Mouse (Mus musculus) bone marrow, adult 2 months (tissue): Measurements from ENCODE around the gene Sppl3. TPM values are rescaled to one million over a fixed set of nuclear protein-coding genes. Genes with fewer than 3 reads are reported as not detected.

ENCODE experiments used
- H3K27ac ChIP-seq: fragments of 200-500 bp; 2 replicates; pipeline ENCODE4 v1.5.1; 2012; ENCODE audit warnings: low read depth, mild to moderate bottlenecking, control low read depth, inconsistent platforms, low read length; ENCODE audit not compliant: control insufficient read depth, poor library complexity, insufficient read depth
- H3K4me1 ChIP-seq: fragments of 200-500 bp; 2 replicates; pipeline ENCODE4 v1.6.1; 2011; ENCODE audit warnings: low read length; ENCODE audit not compliant: control insufficient read depth, insufficient read depth
- H3K4me3 ChIP-seq: fragments of 200-500 bp; replicated peaks from 2 replicates; pipeline ENCODE3; 2011; ENCODE audit warnings: mild to moderate bottlenecking, low read depth, low read length, control low read depth; ENCODE audit not compliant: control insufficient read depth
- CTCF ChIP-seq: fragments of 200-500 bp; IDR thresholded peaks from 2 replicates; pipeline ENCODE4 v1.5.1; 2011; ENCODE audit warnings: low read length, control low read depth; ENCODE audit not compliant: control insufficient read depth, insufficient read depth
- POLR2A ChIP-seq: fragments of 200-500 bp; IDR thresholded peaks from 2 replicates; pipeline ENCODE4 v1.6.1; 2011; ENCODE audit warnings: low read depth, mild to moderate bottlenecking, control low read depth, low read length, borderline replicate concordance; ENCODE audit not compliant: control insufficient read depth
- whole genome bisulfite sequencing: fragments of 180-500 bp; shearing (Covaris S2); methylation state at CpG from one replicate; pipeline ENCODE4 v1.1.7; 2018; 5-methylcytosine and 5-hydroxymethylcytosine counted together
- polyA plus RNA-seq: library from polyadenylated mRNA; stranded (reverse); fragments of >200 nt; gene quantifications from 2 replicates; pipeline ENCODE4 v1.2.4, GENCODE M21; 2011; ENCODE audit warnings: low replicate concordance; ENCODE audit not compliant: missing spikeins, insufficient read depth, insufficient read length

The Sppl3 gene
- polyA plus RNA-seq, 1 experiment = 44.8 TPM

- TF ChIP-seq CTCF = no peak
- no peak for TF ChIP-seq POLR2A
- Histone ChIP-seq H3K27ac (no peak overlapping the region), H3K4me1 (peaks cover 4% of the 10 kb centered on the region), H3K4me3 (no peak overlapping the region)
- WGBS = 92% methylated on average over 22 of the region's 22 CpGs
These were observed 43.0 kb downstream of the Sppl3 start for GRCm38 (mm10) chr5:115053791-115054396.

- Histone ChIP-seq H3K27ac (no peak overlapping the region), H3K4me1 (peaks cover 7% of the 10 kb centered on the region), H3K4me3 (no peak overlapping the region)
- 44% methylated on average over 6 of the region's 6 CpGs for WGBS
- no peak for TF ChIP-seq CTCF
- no peak for TF ChIP-seq POLR2A
These were observed 44.5 kb downstream of the Sppl3 start for GRCm38 (mm10) chr5:115055418-115055817.

DNA sequence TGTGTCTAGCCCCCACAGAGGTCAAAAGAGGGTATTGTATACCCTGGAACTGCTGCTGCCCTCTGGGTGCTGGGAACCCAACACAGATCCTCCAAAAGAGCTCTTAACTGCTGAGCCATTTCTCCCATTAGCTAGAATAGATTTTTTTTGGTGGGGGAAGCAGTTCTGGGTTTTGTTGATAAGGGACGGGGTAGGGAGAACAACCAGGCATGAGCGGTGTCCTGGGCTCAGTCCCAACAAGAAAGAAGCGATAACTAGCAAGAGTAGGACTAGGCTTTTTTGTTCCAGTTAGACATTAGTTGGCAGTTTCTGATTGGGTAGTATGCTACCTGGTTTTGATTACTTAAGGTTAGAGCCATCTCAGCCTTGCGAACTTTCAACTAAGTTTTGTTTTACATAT lies 46.2 kb downstream of the Sppl3 start:
- WGBS = 62% methylated on average over 4 of the region's 4 CpGs
- no peak overlapping the region for H3K4me3 ChIP-seq
- TF ChIP-seq CTCF (no peak), POLR2A (no peak)
- no peak overlapping the region for H3K27ac ChIP-seq
- peaks cover 7% of the 10 kb centered on the region for H3K4me1 ChIP-seq

DNA sequence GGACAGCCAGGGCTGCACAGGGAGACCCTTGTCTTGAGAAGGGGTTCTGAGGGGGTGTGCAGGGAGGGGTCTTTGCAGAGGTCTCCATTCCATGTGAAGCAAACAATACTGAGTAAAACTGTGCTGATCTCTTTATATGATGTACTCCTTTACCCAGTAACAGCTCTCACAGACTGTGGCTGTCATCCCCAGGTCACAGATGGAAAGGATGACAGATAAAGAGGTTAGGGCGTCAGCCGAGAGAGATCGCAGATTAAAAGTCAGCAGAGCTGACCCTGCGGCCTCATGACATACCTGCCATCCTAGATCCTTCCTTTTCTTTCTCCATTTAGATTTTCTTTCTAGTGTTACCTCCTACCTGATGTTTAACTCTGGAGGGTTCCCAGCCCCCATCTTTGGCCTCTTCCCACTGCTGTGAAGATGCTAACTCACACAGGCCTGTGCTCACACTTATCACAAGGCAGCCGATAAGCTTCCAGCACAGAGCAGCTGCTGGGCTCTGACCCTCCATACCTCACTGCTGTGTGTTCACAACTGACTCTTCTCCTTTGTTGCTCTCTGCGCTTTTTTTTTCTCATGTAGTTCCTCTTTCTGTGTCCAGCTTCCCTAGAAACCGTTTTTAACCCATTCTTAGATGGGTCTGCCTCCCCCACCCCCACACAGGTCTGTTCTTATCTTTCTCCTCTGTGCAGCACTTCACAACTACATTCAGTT lies 47.8 kb downstream of the Sppl3 start:
- H3K4me1 ChIP-seq = peaks cover 7% of the 10 kb centered on the region
- no peak for TF ChIP-seq POLR2A
- TF ChIP-seq CTCF = no peak
- H3K27ac ChIP-seq = peak overlapping the region; percentile 31
- WGBS = 10% methylated on average over 7 of the region's 7 CpGs
- H3K4me3 ChIP-seq = no peak overlapping the region

- Histone ChIP-seq H3K4me3 (no peak overlapping the region), H3K4me1 (peaks cover 6% of the 10 kb centered on the region), H3K27ac (no peak overlapping the region)
- TF ChIP-seq POLR2A (no peak), CTCF (no peak)
- WGBS = 69% methylated on average over 8 of the region's 8 CpGs
These were observed 49.2 kb downstream of the Sppl3 start for GRCm38 (mm10) chr5:115060067-115060695.

GRCm38 (mm10) chr5:115060977-115061376 lies 50.0 kb downstream of the Sppl3 start:
- Histone ChIP-seq H3K27ac (no peak overlapping the region), H3K4me3 (no peak overlapping the region), H3K4me1 (peaks cover 4% of the 10 kb centered on the region)
- TF ChIP-seq CTCF = no peak
- TF ChIP-seq POLR2A = no peak
- WGBS = 63% methylated on average over 3 of the region's 3 CpGs

- 79% methylated on average over 1 of the region's 1 CpGs for WGBS
- H3K27ac ChIP-seq = no peak overlapping the region
- H3K4me3 ChIP-seq = no peak overlapping the region
- peaks cover 4% of the 10 kb centered on the region for H3K4me1 ChIP-seq
- TF ChIP-seq CTCF (no peak), POLR2A (no peak)
These were observed 51.6 kb downstream of the Sppl3 start for GRCm38 (mm10) chr5:115062566-115062965.

DNA sequence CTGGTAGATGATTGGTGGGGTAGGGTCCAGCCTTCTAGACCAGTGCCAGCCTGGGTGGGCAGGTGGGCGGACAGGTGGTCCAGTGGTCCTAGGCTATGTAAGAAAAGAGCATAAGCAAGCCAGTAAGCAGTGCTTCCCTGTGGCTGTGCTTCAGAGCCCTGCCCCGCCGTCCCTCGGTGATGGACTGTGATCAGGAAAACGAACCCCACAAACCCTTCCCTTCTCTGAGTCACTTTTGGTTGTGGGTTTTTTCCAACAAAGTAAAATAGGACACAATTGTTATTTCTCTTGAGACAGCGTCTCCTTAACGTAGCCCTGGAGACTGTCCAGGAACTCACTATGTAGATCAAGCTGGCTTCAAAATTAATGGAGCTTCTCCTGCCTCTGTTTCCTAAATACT lies 52.5 kb downstream of the Sppl3 start:
- H3K27ac ChIP-seq = no peak overlapping the region
- TF ChIP-seq POLR2A (no peak), CTCF (no peak)
- 84% methylated on average over 7 of the region's 7 CpGs for WGBS
- no peak overlapping the region for H3K4me3 ChIP-seq
- peaks cover 5% of the 10 kb centered on the region for H3K4me1 ChIP-seq

GRCm38 (mm10) chr5:115066245-115066644 lies 55.3 kb downstream of the Sppl3 start:
- no peak for TF ChIP-seq POLR2A
- TF ChIP-seq CTCF = no peak
- WGBS = 49% methylated on average over 4 of the region's 4 CpGs
- H3K4me1 ChIP-seq = peaks cover 7% of the 10 kb centered on the region

More at GRCm38 (mm10) chr5:115066245-115066644, 55.3 kb downstream of the Sppl3 start:
- no peak overlapping the region for H3K27ac ChIP-seq
- H3K4me3 ChIP-seq = no peak overlapping the region
